Mouse (Mus musculus): ENCODE measurements around the gene Kirrel2.

Kirrel2 gene

DNA sequence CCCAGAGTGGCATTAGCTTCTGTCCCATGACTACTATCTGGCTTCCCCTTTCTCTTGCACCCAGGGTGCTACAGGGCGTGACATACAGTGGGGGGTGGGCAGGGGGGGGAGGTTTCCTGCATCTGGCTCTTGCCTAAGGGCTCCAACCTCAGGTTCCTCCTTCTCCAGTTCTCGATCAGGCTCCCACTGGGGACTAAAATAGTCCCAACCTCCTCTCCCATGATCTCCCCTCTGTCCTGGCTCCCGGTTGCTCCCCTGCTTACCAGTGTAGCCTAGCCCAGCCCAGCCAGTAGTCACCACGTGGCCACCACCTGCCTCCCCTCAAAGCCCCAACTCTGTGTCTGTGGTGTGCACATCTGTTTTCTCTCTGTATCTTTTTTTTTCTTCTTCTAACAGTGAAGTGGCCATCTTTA lies 44.7 kb downstream of the Kirrel2 start:
- no peak for DNase-seq (ENCODE audit: low spot score)

DNA sequence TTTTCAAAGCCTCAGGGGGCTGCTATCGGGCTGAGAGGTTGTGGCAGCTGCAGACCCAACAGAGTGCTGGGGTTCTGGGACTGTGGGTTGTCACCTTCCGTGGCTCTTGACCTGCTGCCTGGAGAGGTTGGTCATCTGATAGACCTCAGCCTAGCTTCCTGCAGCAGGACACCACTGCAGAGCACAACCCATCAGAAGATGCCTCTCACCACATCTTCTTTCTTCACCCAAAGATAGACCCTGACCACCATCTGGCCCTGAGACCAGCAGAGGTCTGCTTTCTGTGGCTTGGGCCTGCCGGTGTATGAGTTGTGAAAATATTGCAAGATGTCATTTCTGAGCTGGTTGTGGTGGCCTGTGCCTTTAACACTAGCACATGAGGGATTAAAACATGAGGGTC lies 46.5 kb downstream of the Kirrel2 start:
- no peak for DNase-seq (ENCODE audit: low spot score)

DNA sequence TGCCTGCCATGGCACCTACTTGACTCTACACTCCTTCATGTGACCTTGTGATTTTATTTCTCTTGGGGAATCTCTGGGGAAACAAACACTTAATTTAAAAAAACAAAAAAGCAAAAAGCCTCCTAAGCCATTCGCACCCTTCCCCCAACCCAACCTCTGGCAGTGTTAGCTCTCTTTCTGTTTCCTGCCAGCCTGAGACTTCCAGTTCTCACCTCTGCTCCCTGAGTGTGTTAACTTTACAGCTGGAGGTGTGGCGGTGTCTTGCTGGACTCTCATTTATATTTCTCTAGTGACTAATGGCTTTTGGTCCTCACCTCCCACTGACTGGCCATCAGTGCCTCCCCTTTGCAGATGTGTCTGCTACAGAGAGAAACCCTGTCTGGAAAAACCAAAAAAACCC lies 47.7 kb downstream of the Kirrel2 start:
- DNase-seq (ENCODE audit: low spot score): no peak

DNA sequence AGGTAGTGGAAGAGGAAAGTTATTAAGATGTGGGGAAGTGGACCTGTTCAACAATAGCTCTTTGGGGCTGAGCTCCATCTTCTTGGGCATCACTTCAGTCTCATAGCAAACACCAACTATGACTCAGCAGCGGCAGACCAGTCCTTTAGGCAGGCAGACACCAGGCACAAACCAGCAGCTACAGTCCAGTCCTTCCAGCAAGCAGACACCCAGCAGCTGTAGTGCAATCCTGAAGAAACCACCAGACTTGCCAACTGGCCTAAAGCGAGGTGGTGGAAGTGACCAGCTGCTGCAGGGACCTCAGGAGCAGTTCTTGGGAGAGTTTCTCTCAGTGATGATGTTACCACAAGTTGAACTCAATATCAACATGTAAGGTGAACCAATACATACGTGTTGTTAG lies 48.9 kb downstream of the Kirrel2 start:
- no peak for DNase-seq (ENCODE audit: low spot score)

DNA sequence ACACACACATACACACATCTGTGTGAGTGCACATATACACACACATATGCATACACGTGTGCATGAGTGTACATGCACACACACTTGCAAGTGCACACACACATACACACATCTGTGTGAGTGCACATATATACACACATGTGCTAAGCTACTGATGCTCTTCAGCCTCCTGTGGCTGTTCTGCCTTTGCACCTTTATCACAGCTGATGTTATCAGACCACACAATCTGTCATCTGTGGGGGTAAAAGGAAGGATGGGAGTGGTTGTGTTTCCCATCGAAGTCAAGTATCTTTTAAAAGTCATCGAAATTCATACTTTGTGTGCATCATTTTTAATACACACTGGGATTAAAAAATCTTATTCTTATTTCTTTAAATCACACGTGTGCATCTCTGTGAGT lies 55.1 kb downstream of the Kirrel2 start:
- DNase-seq (ENCODE audit: low spot score): no peak

DNA sequence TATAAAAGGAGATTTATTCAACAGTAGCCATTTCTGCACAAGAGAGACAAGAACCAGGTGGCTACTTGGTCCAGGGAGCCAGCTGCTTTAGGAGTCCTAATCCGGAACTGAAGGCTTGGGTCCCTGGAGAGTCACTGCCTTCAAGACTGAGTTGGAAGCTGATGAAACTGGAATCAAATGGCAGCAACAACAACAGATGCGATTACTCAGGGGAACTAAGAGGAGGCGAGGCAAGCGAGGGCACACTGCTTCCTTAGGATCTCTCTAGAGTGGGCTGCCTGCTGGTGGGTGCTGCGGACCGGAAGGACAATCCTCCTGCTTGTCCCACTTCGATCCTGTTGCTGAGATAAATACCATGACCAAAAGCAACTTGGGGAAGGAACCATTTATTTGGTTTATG lies 57.8 kb downstream of the Kirrel2 start:
- DNase-seq (ENCODE audit: low spot score): no peak
